Mouse (Mus musculus) Patski (cell line): ENCODE measurements around the gene Bicra. TPM values are rescaled to one million over a fixed set of nuclear protein-coding genes. Genes with fewer than 3 reads are reported as not detected.

Experiments
- ATAC-seq: fragments of 100-300 bp; one replicate; pipeline ENCODE4 v1.8.0; 2021
- CTCF ChIA-PET: fragments of 350-600 bp; sonication (Branson Sonifier 250); formaldehyde crosslinking; loops from one replicate; lab custom pipeline; 2022; ENCODE audit warnings: inconsistent platforms; lab: Charles Lee
- POLR2A ChIA-PET: fragments of 350-600 bp; sonication (Branson Sonifier 250); formaldehyde crosslinking; loops from one replicate; lab custom pipeline; 2022; ENCODE audit warnings: antibody characterized with exemption, inconsistent platforms; lab: Charles Lee
- DNase-seq: peaks from one replicate; pipeline ENCODE4 v3.0.0-alpha.2; 2011; ENCODE audit warnings: low read depth, low spot score
- H3K27me3 ChIP-seq: fragments of 371-371 bp; one replicate; pipeline ENCODE4 v1.5.1; 2021
- CTCF ChIP-seq: fragments of 100-300 bp; IDR thresholded peaks from one replicate; pipeline ENCODE4 v1.5.1; 2021
- in situ Hi-C: fragments of 300-500 bp; cut with MboI; formaldehyde crosslinking; loops from 3 replicates; pipeline ENCODE4 v1.11.1; 2018; ENCODE audit warnings: low pct_unique_long_range_greater_than_20kb, mixed read lengths
- polyA plus RNA-seq: library from polyadenylated mRNA; unstranded; gene quantifications from one replicate; pipeline ENCODE4 v1.2.3, GENCODE M21; 2021

Bicra gene
- polyA plus RNA-seq, 1 experiment from 2014 or later = 10.8 TPM

GRCm38 (mm10) chr7:16004177-16004856, 43.4 kb downstream of the Bicra start:
- DNase-seq (no peak), ATAC-seq (no peak)
- ChIA-PET CTCF (interaction anchor here (0.8 to 1.7 kb wide), 3 partner anchors 12 to 47 kb away, joined by 3 to 6 read pairs (median 3); no protein-coding TSS in a partner anchor), POLR2A (interaction anchor here (0.6 kb wide), 1 partner anchor 100 kb away, joined by 3 read pairs; no protein-coding TSS in a partner anchor)
- H3K27me3 ChIP-seq = no peaks in the 10 kb centered on the region
- in situ Hi-C loops = no loop called here
- TF ChIP-seq CTCF = no peak

GRCm38 (mm10) chr7:16003032-16003431, 44.7 kb downstream of the Bicra start:
- DNase-seq = no peak
- ChIA-PET CTCF (interaction anchor here (1.0 kb wide), 1 partner anchor 20 kb away, joined by 4 read pairs; no protein-coding TSS in a partner anchor), POLR2A (interaction anchor here (0.6 kb wide), 1 partner anchor 36 kb away, joined by 6 read pairs; no protein-coding TSS in a partner anchor)
- no peak for ATAC-seq
- in situ Hi-C loops = no loop called here
- TF ChIP-seq CTCF = no peak
- no peaks in the 10 kb centered on the region for H3K27me3 ChIP-seq

DNA sequence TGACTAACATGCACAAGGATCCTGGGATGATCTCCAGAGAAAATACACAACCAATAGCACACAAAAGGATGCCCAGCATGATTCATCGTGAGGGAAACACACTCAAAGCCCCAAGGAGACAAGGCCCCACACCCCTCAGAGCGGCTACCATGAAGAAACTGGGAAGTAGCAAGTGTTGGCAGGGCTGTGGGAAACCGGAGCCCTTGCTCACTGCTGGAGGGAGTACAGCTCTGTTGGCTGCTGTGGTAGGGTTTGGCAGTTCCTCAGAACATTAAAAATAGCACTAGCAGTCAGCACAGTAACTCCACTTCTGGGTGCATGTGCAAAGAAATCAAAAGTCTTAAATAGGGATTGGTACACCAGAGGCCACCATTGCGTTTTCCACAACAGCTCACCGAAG, 45.5 kb downstream of the Bicra start:
- no peak for ATAC-seq
- in situ Hi-C loops = no loop called here
- peak; percentile 28 for DNase-seq
- CTCF ChIA-PET = interaction anchor here (1.0 kb wide), 1 partner anchor 19 kb away, joined by 4 read pairs; no protein-coding TSS in a partner anchor
- no peaks in the 10 kb centered on the region for H3K27me3 ChIP-seq
- TF ChIP-seq CTCF = no peak
- POLR2A ChIA-PET = no interaction called here

DNA sequence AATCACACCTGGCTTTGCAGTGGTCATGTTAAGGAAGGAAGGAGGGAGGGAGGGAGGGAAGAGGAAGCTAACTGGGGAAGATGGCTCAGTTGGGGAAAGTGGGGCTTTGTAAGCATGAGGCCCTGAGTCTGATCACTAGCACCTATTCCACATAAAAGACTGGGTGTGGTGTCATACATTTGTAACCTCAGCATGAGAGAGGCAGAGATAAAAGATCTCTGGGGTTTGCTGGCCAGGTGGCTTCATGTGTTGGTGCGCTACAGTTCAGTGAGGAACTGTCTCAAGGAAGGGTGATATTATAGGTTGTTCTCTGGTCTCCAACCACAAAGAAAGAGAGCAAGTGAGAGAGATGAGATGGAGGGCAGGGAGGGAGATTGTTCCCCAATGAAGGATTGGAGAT, 46.0 kb downstream of the Bicra start:
- in situ Hi-C loops = no loop called here
- no peak for DNase-seq
- H3K27me3 ChIP-seq = no peaks in the 10 kb centered on the region
- ChIA-PET POLR2A (no interaction called here), CTCF (no interaction called here)
- ATAC-seq = no peak
- no peak for TF ChIP-seq CTCF

GRCm38 (mm10) chr7:15993789-15994188, 53.9 kb downstream of the Bicra start:
- no peak for ATAC-seq
- in situ Hi-C loops = no loop called here
- ChIA-PET POLR2A (interaction anchor here (0.6 kb wide), 1 partner anchor 20 kb away, joined by 3 read pairs; no protein-coding TSS in a partner anchor), CTCF (interaction anchor here (1.2 to 1.7 kb wide), 3 partner anchors 11 to 58 kb away, joined by 3 to 6 read pairs (median 4); no protein-coding TSS in a partner anchor)
- no peak for DNase-seq
- no peaks in the 10 kb centered on the region for H3K27me3 ChIP-seq
- TF ChIP-seq CTCF = no peak

DNA sequence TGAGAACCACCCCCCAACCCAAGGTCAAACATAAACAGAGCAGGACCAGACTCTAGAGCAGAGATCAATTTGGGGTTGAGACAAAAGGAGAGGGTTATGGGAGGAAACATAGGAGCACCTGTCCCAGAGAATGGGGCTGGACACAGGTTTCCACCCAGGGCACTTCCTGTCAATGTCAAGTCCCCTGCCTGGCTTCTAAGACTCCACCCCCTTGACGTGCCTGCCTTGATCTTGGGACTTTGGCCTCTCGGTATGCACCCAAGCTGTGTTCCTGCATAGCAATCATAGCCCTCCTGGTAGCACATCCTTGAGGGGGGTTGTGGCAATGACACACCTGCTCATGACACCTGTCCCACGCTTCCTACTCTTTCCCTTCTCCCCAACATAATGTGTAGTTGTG, 54.6 kb downstream of the Bicra start:
- in situ Hi-C loops = no loop called here
- ChIA-PET CTCF (interaction anchor here (1.1 to 1.7 kb wide), 3 partner anchors 10 to 26 kb away, joined by 3 to 6 read pairs (median 3); no protein-coding TSS in a partner anchor), POLR2A (interaction anchor here (0.6 kb wide), 1 partner anchor 20 kb away, joined by 3 read pairs; no protein-coding TSS in a partner anchor)
- DNase-seq (no peak), ATAC-seq (no peak)
- TF ChIP-seq CTCF = no peak
- H3K27me3 ChIP-seq = no peaks in the 10 kb centered on the region

GRCm38 (mm10) chr7:15991764-15992163, 56.0 kb downstream of the Bicra start:
- POLR2A ChIA-PET = interaction anchor here (0.9 kb wide), 1 partner anchor 52 kb away, joined by 6 read pairs; no protein-coding TSS in a partner anchor
- no peak for DNase-seq
- in situ Hi-C loops = no loop called here
- H3K27me3 ChIP-seq = no peaks in the 10 kb centered on the region
- no peak for TF ChIP-seq CTCF
- ATAC-seq = no peak
- CTCF ChIA-PET = no interaction called here

DNA sequence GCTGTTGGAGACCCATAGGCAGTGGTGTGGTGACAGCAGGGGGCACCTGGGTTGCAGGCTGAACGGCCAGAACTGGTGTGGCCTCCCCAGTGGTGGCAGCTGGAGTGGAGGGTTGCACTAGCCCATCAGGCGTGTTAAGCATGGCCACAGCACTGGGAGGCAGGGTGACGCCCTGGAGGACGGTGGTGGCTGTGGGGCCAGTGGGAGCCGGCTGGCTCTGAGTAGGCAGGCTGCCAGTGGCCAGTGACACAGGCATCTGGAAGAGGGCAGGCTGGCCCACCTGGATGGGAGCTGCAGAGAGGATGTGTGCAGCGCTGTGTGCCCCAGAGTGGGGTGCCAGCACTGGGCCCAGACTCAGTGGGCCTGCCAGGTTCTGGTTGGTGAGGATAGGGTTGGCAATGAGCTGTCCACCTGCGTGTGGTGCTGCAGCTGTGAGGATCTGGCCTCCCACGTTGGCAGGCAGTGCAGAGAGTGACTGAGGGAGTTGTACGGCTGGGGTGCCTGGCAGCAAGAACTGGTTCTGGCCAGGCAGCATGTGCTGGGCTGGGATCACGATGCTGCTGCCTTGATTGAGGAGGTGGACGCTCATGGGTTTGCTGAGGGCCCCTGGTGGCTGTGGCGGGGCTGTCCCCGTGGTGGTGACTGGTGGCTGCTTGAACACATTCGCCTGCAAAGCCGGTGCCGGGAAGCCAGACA, 59.9 kb downstream of the Bicra start:
- DNase-seq = no peak
- CTCF ChIA-PET = interaction anchor here (1.1 to 9.1 kb wide), 2 partner anchors 13 to 63 kb away, joined by 3 to 84 read pairs; no protein-coding TSS in a partner anchor

GRCm38 (mm10) chr7:15982729-15983407, 64.9 kb downstream of the Bicra start:
- in situ Hi-C loops = loop anchor here (5.0 kb wide), 1 partner anchor 64 kb away; the partner anchor contains the start of gene Bicra
- ChIA-PET POLR2A (interaction anchor here (1.0 to 1.6 kb wide), 2 partner anchors 8 to 72 kb away, joined by 3 to 4 read pairs; no protein-coding TSS in a partner anchor), CTCF (interaction anchor here (0.6 to 9.1 kb wide), 12 partner anchors 9 to 172 kb away, joined by 3 to 84 read pairs (median 5); no protein-coding TSS in a partner anchor)
- H3K27me3 ChIP-seq = no peaks in the 10 kb centered on the region
- DNase-seq (no peak), ATAC-seq (no peak)
- no peak for TF ChIP-seq CTCF

More for the DNA sequence above, 59.9 kb downstream of the Bicra start:
- no peak for TF ChIP-seq CTCF
- POLR2A ChIA-PET = interaction anchor here (1.0 kb wide), 1 partner anchor 61 kb away, joined by 3 read pairs; no protein-coding TSS in a partner anchor
- ATAC-seq = no peak
- in situ Hi-C loops = no loop called here
- H3K27me3 ChIP-seq = no peaks in the 10 kb centered on the region

DNA sequence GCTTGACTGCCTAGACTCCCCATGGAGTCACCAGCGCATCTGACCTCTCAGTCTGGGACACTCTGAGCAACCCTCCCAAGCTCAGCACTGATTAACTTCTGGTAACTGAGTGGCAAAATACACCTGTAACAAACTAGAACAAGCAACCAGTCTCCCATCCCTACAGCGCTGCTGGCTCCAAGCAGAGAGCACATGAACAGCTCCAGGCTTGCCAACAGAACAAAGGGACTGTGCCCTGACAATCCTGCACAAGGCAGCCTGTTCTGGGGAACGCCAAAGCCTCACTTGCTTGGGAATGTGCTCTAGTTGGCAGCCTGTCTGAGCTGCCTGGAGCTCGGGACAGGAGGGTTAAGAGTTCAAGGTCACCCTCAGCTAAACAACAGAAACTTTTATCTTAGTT, 66.2 kb downstream of the Bicra start:
- H3K27me3 ChIP-seq = no peaks in the 10 kb centered on the region
- ChIA-PET POLR2A (no interaction called here), CTCF (interaction anchor here (0.8 to 9.1 kb wide), 7 partner anchors 9 to 84 kb away, joined by 3 to 84 read pairs (median 3); partner anchors contain the start of gene Ehd2)
- no peak for DNase-seq
- no peak for ATAC-seq
- in situ Hi-C loops = loop anchor here (5.0 kb wide), 1 partner anchor 66 kb away; the partner anchor contains the start of gene Bicra
- TF ChIP-seq CTCF = no peak
